Mouse (Mus musculus) forebrain, embryonic 11.5 days (tissue): Measurements from ENCODE around the gene Ifngr2. TPM values are rescaled to one million over a fixed set of nuclear protein-coding genes. Genes with fewer than 3 reads are reported as not detected.

Source experiments
- ATAC-seq: fragments of 200-750 bp; cut with Nextera tagmentation; replicated peaks from 2 replicates; pipeline ENCODE4 v1.8.0; 2017; ENCODE audit warnings: moderate TSS enrichment; ENCODE audit not compliant: low FRiP score
- DNase-seq: peaks from one replicate; pipeline ENCODE4 v3.0.0-alpha.2; 2017; ENCODE audit warnings: low spot score
- H3K27ac ChIP-seq: fragments of 300-500 bp; sonication (generic); 2 replicates; pipeline ENCODE4 v1.5.1; 2014; ENCODE audit warnings: low read depth, low read length
- H3K27me3 ChIP-seq: fragments of 300-500 bp; sonication (generic); 2 replicates; pipeline ENCODE4 v1.6.1; 2014; ENCODE audit warnings: mild to moderate bottlenecking, low read length, mixed read lengths; ENCODE audit not compliant: control insufficient read depth, insufficient read depth
- H3K36me3 ChIP-seq: fragments of 300-500 bp; sonication (generic); 2 replicates; pipeline ENCODE4 v1.6.1; 2014; ENCODE audit warnings: mild to moderate bottlenecking, low read length, moderate library complexity, mixed read lengths; ENCODE audit not compliant: control insufficient read depth, insufficient read depth
- H3K4me1 ChIP-seq: fragments of 300-500 bp; sonication (generic); replicated peaks from 2 replicates; pipeline ENCODE4 v1.6.1; 2014; ENCODE audit warnings: low read length, mixed read lengths; ENCODE audit not compliant: control insufficient read depth, insufficient read depth
- H3K4me2 ChIP-seq: fragments of 300-500 bp; sonication (generic); 2 replicates; pipeline ENCODE4 v1.6.1; 2014; ENCODE audit warnings: low read depth, mild to moderate bottlenecking, low read length, moderate library complexity, mixed read lengths; ENCODE audit not compliant: severe bottlenecking
- H3K4me3 ChIP-seq: fragments of 300-500 bp; sonication (generic); 2 replicates; pipeline ENCODE4 v1.5.1; 2014; ENCODE audit warnings: low read depth, low read length
- H3K9ac ChIP-seq: fragments of 300-500 bp; sonication (generic); 2 replicates; pipeline ENCODE4 v1.6.1; 2014; ENCODE audit warnings: low read length
- H3K9me3 ChIP-seq: fragments of 300-500 bp; sonication (generic); 2 replicates; pipeline ENCODE4 v1.6.1; 2016; ENCODE audit warnings: low read length, mixed read lengths; ENCODE audit not compliant: control insufficient read depth
- WGBS: fragments of 180-500 bp; shearing (Covaris S2); extraction: QIAGEN DNeasy Blood & Tissue Kit; methylation state at CpG from one replicate; pipeline ENCODE4 v1.1.7; 2014; 5-methylcytosine and 5-hydroxymethylcytosine counted together
- microRNA-seq: library from miRNA; unstranded; fragments of <30 nt; microRNA quantifications from one replicate; pipeline ENCODE4, GENCODE M21; 2016; ENCODE audit not compliant: insufficient number of aligned reads
- polyA plus RNA-seq: library from polyadenylated mRNA; unstranded; fragments of >200 nt; fragmentation: Nextera tagmentation; extraction: Ambion mirVana; gene quantifications from 2 replicates; pipeline ENCODE4 v1.2.1, GENCODE M21; 2014

Gene Ifngr2
- polyA plus RNA-seq, 1 experiment from 2014 or later = 31.6 TPM

- DNase-seq = no peak
- Histone ChIP-seq H3K9ac (no peak overlapping the region), H3K4me1 (peaks cover 3% of the 10 kb centered on the region; the same call in 1 of the 2 replicates), H3K27me3 (no peaks in the 10 kb centered on the region), H3K9me3 (no peaks in the 10 kb centered on the region), H3K27ac (no peak overlapping the region), H3K4me2 (no peak overlapping the region), H3K4me3 (no peak overlapping the region), H3K36me3 (no peaks in the 10 kb centered on the region)
- no peak for ATAC-seq
- WGBS = 86% methylated on average over 6 of the region's 6 CpGs
These were observed 67.7 kb downstream of the Ifngr2 start for GRCm38 (mm10) chr16:91614552-91614951.

Small RNA genes within 50 kb of the gene (microRNA-seq; reads per million reads assigned to microRNA genes)
- gene Mir6367 = not detected

Other genes starting within 250 kb of the Ifngr2 start
- 29.6 and 32.3 TPM in 2 replicates for gene Ifnar2, start 174.3 kb upstream of the Ifngr2 start, polyA plus RNA-seq
- gene Gm21970, start 155.4 kb upstream of the Ifngr2 start, polyA plus RNA-seq = 1.0 TPM in 1 of 2 replicates, not detected in the other
- 6.6 and 7.6 TPM in 2 replicates for gene Il10rb, start 140.9 kb upstream of the Ifngr2 start, polyA plus RNA-seq
- 51.4 and 53.1 TPM in 2 replicates for gene Ifnar1, start 61.8 kb upstream of the Ifngr2 start, polyA plus RNA-seq
- 36.4 and 42.4 TPM in 2 replicates for gene Tmem50b, start 50.7 kb downstream of the Ifngr2 start, polyA plus RNA-seq
- 4.5 and 4.7 TPM in 2 replicates for gene Dnajc28, start 72.0 kb downstream of the Ifngr2 start, polyA plus RNA-seq
- 145 and 150 TPM in 2 replicates for gene Gart, start 99.9 kb downstream of the Ifngr2 start, polyA plus RNA-seq
- gene Son, start 100.4 kb downstream of the Ifngr2 start, polyA plus RNA-seq = 140 and 150 TPM in 2 replicates
- 42.1 and 42.7 TPM in 2 replicates for gene Donson, start 141.7 kb downstream of the Ifngr2 start, polyA plus RNA-seq
- gene Cryzl1, start 181.9 kb downstream of the Ifngr2 start, polyA plus RNA-seq = 73.6 and 83.6 TPM in 2 replicates
- 55.2 and 60.2 TPM in 2 replicates for gene Itsn1, start 182.2 kb downstream of the Ifngr2 start, polyA plus RNA-seq